Mouse (Mus musculus) limb, embryonic 15.5 days (tissue): Measurements from ENCODE around the gene Wt1. TPM values are rescaled to one million over a fixed set of nuclear protein-coding genes. Genes with fewer than 3 reads are reported as not detected.

ENCODE experiments used
- ATAC-seq: fragments of 200-750 bp; cut with Nextera tagmentation; 2 replicates; pipeline ENCODE4 v1.8.0; 2017; ENCODE audit warnings: low read depth, moderate TSS enrichment; ENCODE audit not compliant: insufficient number of reproducible peaks, low FRiP score, low TSS enrichment
- H3K27ac ChIP-seq: fragments of 300-500 bp; sonication (generic); 2 replicates; pipeline ENCODE4 v1.5.1; 2015; ENCODE audit warnings: moderate library complexity, mild to moderate bottlenecking, inconsistent platforms
- H3K27me3 ChIP-seq: fragments of 300-500 bp; sonication (generic); 2 replicates; pipeline ENCODE4 v1.6.1; 2015; ENCODE audit warnings: inconsistent platforms
- H3K36me3 ChIP-seq: fragments of 300-500 bp; sonication (generic); 2 replicates; pipeline ENCODE4 v1.6.1; 2015; ENCODE audit warnings: inconsistent platforms
- H3K4me1 ChIP-seq: fragments of 300-500 bp; sonication (generic); 2 replicates; pipeline ENCODE4 v1.6.1; 2015; ENCODE audit warnings: inconsistent platforms
- H3K4me2 ChIP-seq: fragments of 300-500 bp; sonication (generic); 2 replicates; pipeline ENCODE4 v1.6.1; 2015; ENCODE audit warnings: mild to moderate bottlenecking, inconsistent platforms
- H3K4me3 ChIP-seq: fragments of 300-500 bp; sonication (generic); 2 replicates; pipeline ENCODE4 v1.5.1; 2015; ENCODE audit warnings: mild to moderate bottlenecking, inconsistent platforms
- H3K9ac ChIP-seq: fragments of 300-500 bp; sonication (generic); 2 replicates; pipeline ENCODE4 v1.6.1; 2015; ENCODE audit warnings: inconsistent platforms
- H3K9me3 ChIP-seq: fragments of 300-500 bp; sonication (generic); 2 replicates; pipeline ENCODE4 v1.6.1; 2016; ENCODE audit warnings: inconsistent platforms
- WGBS: fragments of 180-500 bp; shearing (Covaris S2); methylation state at CpG from one replicate; pipeline ENCODE4 v1.1.7; 2015; 5-methylcytosine and 5-hydroxymethylcytosine counted together
- polyA plus RNA-seq: library from polyadenylated mRNA; unstranded; fragments of >200 nt; fragmentation: Nextera tagmentation; extraction: Ambion mirVana; gene quantifications from 2 replicates; pipeline ENCODE4 v1.2.1, GENCODE M21; 2015

Wt1 gene
- polyA plus RNA-seq, 1 experiment from 2014 or later, result 0.51 TPM

- Histone ChIP-seq H3K9ac (no peak overlapping the region), H3K4me2 (no peak overlapping the region), H3K27me3 (peaks cover 47% of the 10 kb centered on the region), H3K9me3 (no peaks in the 10 kb centered on the region), H3K4me1 (no peaks in the 10 kb centered on the region), H3K27ac (no peak overlapping the region), H3K36me3 (no peaks in the 10 kb centered on the region), H3K4me3 (no peak overlapping the region)
- WGBS, result 29% methylated on average over 7 of the region's 7 CpGs
- no peak for ATAC-seq
Observed at GRCm38 (mm10) chr2:105141371-105141770, 15.0 kb downstream of the Wt1 start.

GRCm38 (mm10) chr2:105143731-105144130 lies 17.4 kb downstream of the Wt1 start:
- H3K27me3 ChIP-seq, result peaks cover 24% of the 10 kb centered on the region
- H3K4me3 ChIP-seq, result no peak overlapping the region
- no peaks in the 10 kb centered on the region for H3K9me3 ChIP-seq
- no peak overlapping the region for H3K9ac ChIP-seq
- no peak for ATAC-seq
- 89% methylated on average over 14 of the region's 14 CpGs for WGBS
- H3K4me1 ChIP-seq, result no peaks in the 10 kb centered on the region
- H3K4me2 ChIP-seq, result no peak overlapping the region
- no peaks in the 10 kb centered on the region for H3K36me3 ChIP-seq
- H3K27ac ChIP-seq, result no peak overlapping the region

- Histone ChIP-seq H3K27me3 (no peaks in the 10 kb centered on the region), H3K27ac (no peak overlapping the region), H3K4me1 (no peaks in the 10 kb centered on the region), H3K36me3 (no peaks in the 10 kb centered on the region), H3K4me3 (no peak overlapping the region), H3K9me3 (no peaks in the 10 kb centered on the region), H3K4me2 (no peak overlapping the region), H3K9ac (no peak overlapping the region)
- ATAC-seq, result no peak
- WGBS, result 91% methylated on average over 5 of the region's 5 CpGs
Observed at GRCm38 (mm10) chr2:105151544-105151943, 25.2 kb downstream of the Wt1 start.

GRCm38 (mm10) chr2:105153046-105153445 lies 26.7 kb downstream of the Wt1 start:
- Histone ChIP-seq H3K27ac (no peak overlapping the region), H3K4me3 (no peak overlapping the region), H3K36me3 (no peaks in the 10 kb centered on the region), H3K4me1 (no peaks in the 10 kb centered on the region), H3K9ac (no peak overlapping the region), H3K4me2 (no peak overlapping the region), H3K9me3 (no peaks in the 10 kb centered on the region), H3K27me3 (no peaks in the 10 kb centered on the region)
- no peak for ATAC-seq
- WGBS, result 72% methylated on average over 1 of the region's 1 CpGs

GRCm38 (mm10) chr2:105160949-105161348 lies 34.6 kb downstream of the Wt1 start:
- H3K9ac ChIP-seq, result no peak overlapping the region
- H3K4me3 ChIP-seq, result no peak overlapping the region
- no peaks in the 10 kb centered on the region for H3K27me3 ChIP-seq
- no peaks in the 10 kb centered on the region for H3K4me1 ChIP-seq
- H3K9me3 ChIP-seq, result no peaks in the 10 kb centered on the region
- ATAC-seq, result no peak
- WGBS, result 81% methylated on average over 2 of the region's 2 CpGs
- H3K4me2 ChIP-seq, result no peak overlapping the region
- no peaks in the 10 kb centered on the region for H3K36me3 ChIP-seq
- no peak overlapping the region for H3K27ac ChIP-seq

GRCm38 (mm10) chr2:105162763-105163162 lies 36.4 kb downstream of the Wt1 start:
- H3K9me3 ChIP-seq, result no peaks in the 10 kb centered on the region
- H3K36me3 ChIP-seq, result no peaks in the 10 kb centered on the region
- no peak overlapping the region for H3K4me3 ChIP-seq
- no peak overlapping the region for H3K27ac ChIP-seq
- no peak for ATAC-seq
- no peaks in the 10 kb centered on the region for H3K27me3 ChIP-seq
- no peaks in the 10 kb centered on the region for H3K4me1 ChIP-seq
- H3K9ac ChIP-seq, result no peak overlapping the region
- WGBS, result 18% methylated on average over 4 of the region's 4 CpGs
- H3K4me2 ChIP-seq, result no peak overlapping the region

GRCm38 (mm10) chr2:105168137-105168536 lies 41.8 kb downstream of the Wt1 start:
- H3K27me3 ChIP-seq, result no peaks in the 10 kb centered on the region
- no peak overlapping the region for H3K27ac ChIP-seq
- no peak for ATAC-seq
- WGBS, result 77% methylated on average over 3 of the region's 3 CpGs
- no peak overlapping the region for H3K9ac ChIP-seq
- H3K9me3 ChIP-seq, result no peaks in the 10 kb centered on the region
- H3K4me1 ChIP-seq, result no peaks in the 10 kb centered on the region
- H3K4me2 ChIP-seq, result no peak overlapping the region
- no peaks in the 10 kb centered on the region for H3K36me3 ChIP-seq
- no peak overlapping the region for H3K4me3 ChIP-seq

GRCm38 (mm10) chr2:105174254-105174653 lies 47.9 kb downstream of the Wt1 start:
- Histone ChIP-seq H3K4me2 (no peak overlapping the region), H3K36me3 (no peaks in the 10 kb centered on the region), H3K4me1 (no peaks in the 10 kb centered on the region), H3K4me3 (no peak overlapping the region), H3K9ac (no peak overlapping the region), H3K9me3 (no peaks in the 10 kb centered on the region), H3K27me3 (no peaks in the 10 kb centered on the region), H3K27ac (no peak overlapping the region)
- no peak for ATAC-seq
- 71% methylated on average over 2 of the region's 2 CpGs for WGBS

- WGBS, result 84% methylated on average over 12 of the region's 12 CpGs
- H3K4me3 ChIP-seq, result no peak overlapping the region
- no peak for ATAC-seq
- H3K4me1 ChIP-seq, result no peaks in the 10 kb centered on the region
- no peak overlapping the region for H3K4me2 ChIP-seq
- no peaks in the 10 kb centered on the region for H3K27me3 ChIP-seq
- H3K9me3 ChIP-seq, result no peaks in the 10 kb centered on the region
- H3K36me3 ChIP-seq, result no peaks in the 10 kb centered on the region
- no peak overlapping the region for H3K27ac ChIP-seq
- H3K9ac ChIP-seq, result no peak overlapping the region
Observed at GRCm38 (mm10) chr2:105178871-105179270, 52.5 kb downstream of the Wt1 start.

GRCm38 (mm10) chr2:105182501-105182900 lies 56.2 kb downstream of the Wt1 start:
- no peaks in the 10 kb centered on the region for H3K36me3 ChIP-seq
- H3K27ac ChIP-seq, result no peak overlapping the region
- no peaks in the 10 kb centered on the region for H3K4me1 ChIP-seq
- 57% methylated on average over 6 of the region's 6 CpGs for WGBS
- no peak overlapping the region for H3K4me2 ChIP-seq
- H3K4me3 ChIP-seq, result no peak overlapping the region
- no peak overlapping the region for H3K9ac ChIP-seq
- no peaks in the 10 kb centered on the region for H3K9me3 ChIP-seq
- H3K27me3 ChIP-seq, result no peaks in the 10 kb centered on the region
- ATAC-seq, result no peak

- H3K4me2 ChIP-seq, result no peak overlapping the region
- H3K9me3 ChIP-seq, result no peaks in the 10 kb centered on the region
- H3K27me3 ChIP-seq, result no peaks in the 10 kb centered on the region
- no peak overlapping the region for H3K9ac ChIP-seq
- H3K4me3 ChIP-seq, result no peak overlapping the region
- H3K36me3 ChIP-seq, result no peaks in the 10 kb centered on the region
- 82% methylated on average over 3 of the region's 3 CpGs for WGBS
- H3K27ac ChIP-seq, result no peak overlapping the region
- ATAC-seq, result no peak
- no peaks in the 10 kb centered on the region for H3K4me1 ChIP-seq
Observed at GRCm38 (mm10) chr2:105185140-105185539, 58.8 kb downstream of the Wt1 start.

GRCm38 (mm10) chr2:105185768-105186529 lies 59.6 kb downstream of the Wt1 start:
- H3K4me1 ChIP-seq, result no peaks in the 10 kb centered on the region
- 81% methylated on average over 13 of the region's 13 CpGs for WGBS
- no peak overlapping the region for H3K9ac ChIP-seq

GRCm38 (mm10) chr2:105186591-105186990 lies 60.3 kb downstream of the Wt1 start:
- H3K27ac ChIP-seq, result no peak overlapping the region
- no peaks in the 10 kb centered on the region for H3K27me3 ChIP-seq
- WGBS, result 56% methylated on average over 5 of the region's 5 CpGs
- ATAC-seq, result no peak
- no peak overlapping the region for H3K9ac ChIP-seq
- no peaks in the 10 kb centered on the region for H3K4me1 ChIP-seq
- no peaks in the 10 kb centered on the region for H3K9me3 ChIP-seq
- no peak overlapping the region for H3K4me3 ChIP-seq
- no peak overlapping the region for H3K4me2 ChIP-seq
- H3K36me3 ChIP-seq, result no peaks in the 10 kb centered on the region

More at GRCm38 (mm10) chr2:105185768-105186529, 59.6 kb downstream of the Wt1 start:
- H3K9me3 ChIP-seq, result no peaks in the 10 kb centered on the region
- H3K27me3 ChIP-seq, result no peaks in the 10 kb centered on the region
- H3K4me3 ChIP-seq, result no peak overlapping the region
- no peaks in the 10 kb centered on the region for H3K36me3 ChIP-seq
- no peak overlapping the region for H3K27ac ChIP-seq
- no peak overlapping the region for H3K4me2 ChIP-seq
- no peak for ATAC-seq
